Mouse (Mus musculus) gastrocnemius, adult 18-20 months (tissue): ENCODE measurements around the gene Reps2. TPM values are rescaled to one million over a fixed set of nuclear protein-coding genes. Genes with fewer than 3 reads are reported as not detected.

Experiments used
- DNase-seq: peaks from one replicate; pipeline ENCODE4 v3.0.0; 2021; ENCODE audit warnings: low spot score
- total RNA-seq, 2 experiments: library from RNA; stranded (reverse); gene quantifications; 2 replicates each; pipeline ENCODE4 v1.2.3; 2021

The Reps2 gene
- total RNA-seq, 2 experiments from 2014 or later, result 0.96 to 1.5 TPM

GRCm38 (mm10) chrX:162590145-162590790, 53.2 kb downstream of the Reps2 start:
- no peak for DNase-seq

- DNase-seq, result no peak
Measured at GRCm38 (mm10) chrX:162589173-162589805, 54.2 kb downstream of the Reps2 start.

DNA sequence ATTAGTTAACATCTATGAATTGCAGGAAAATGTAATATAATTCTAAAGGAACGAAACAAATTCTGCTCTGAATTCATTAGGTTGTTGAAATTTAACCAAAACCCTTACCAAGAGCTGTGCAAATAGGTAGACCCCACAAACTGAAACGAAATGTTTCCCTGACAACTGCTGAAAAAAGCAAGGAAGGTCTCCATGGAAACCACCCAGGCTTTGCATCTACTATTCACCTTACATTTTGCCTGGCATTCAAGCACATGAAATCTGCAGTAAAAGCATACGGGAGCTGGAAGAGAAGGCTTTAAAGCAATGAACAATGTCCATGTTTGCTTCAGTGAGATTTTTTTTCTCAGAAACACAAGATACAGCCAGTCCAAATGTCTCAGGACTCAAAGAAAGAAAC, 59.1 kb downstream of the Reps2 start:
- DNase-seq, result no peak

DNA sequence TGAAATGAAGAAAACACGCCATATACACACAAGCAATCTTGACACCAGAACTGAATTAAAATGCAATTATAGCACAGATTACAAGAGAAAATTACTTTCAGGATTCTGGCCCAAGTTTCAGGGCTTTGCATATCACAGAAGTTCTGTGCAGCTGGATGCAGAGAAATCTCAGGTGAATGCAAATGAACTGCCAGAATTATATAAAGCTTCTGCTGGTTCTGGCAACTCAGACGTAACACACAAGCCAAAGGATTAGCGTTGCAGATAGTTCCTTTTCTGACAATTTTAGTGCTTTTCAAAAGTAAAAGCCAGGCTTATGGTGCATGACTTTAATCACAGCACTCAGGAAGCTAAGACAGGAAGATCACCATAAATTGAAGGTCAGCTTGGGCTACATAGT, 62.9 kb downstream of the Reps2 start:
- no peak for DNase-seq

- DNase-seq, result no peak
Measured at GRCm38 (mm10) chrX:162568439-162568838, 75.0 kb downstream of the Reps2 start.

GRCm38 (mm10) chrX:162565501-162565900, 77.9 kb downstream of the Reps2 start:
- DNase-seq, result no peak

- peak; percentile 2 for DNase-seq
Measured at GRCm38 (mm10) chrX:162556459-162556841, 87.0 kb downstream of the Reps2 start.

- peak; percentile 42 for DNase-seq
Measured at GRCm38 (mm10) chrX:162555729-162556458, 87.6 kb downstream of the Reps2 start.

DNA sequence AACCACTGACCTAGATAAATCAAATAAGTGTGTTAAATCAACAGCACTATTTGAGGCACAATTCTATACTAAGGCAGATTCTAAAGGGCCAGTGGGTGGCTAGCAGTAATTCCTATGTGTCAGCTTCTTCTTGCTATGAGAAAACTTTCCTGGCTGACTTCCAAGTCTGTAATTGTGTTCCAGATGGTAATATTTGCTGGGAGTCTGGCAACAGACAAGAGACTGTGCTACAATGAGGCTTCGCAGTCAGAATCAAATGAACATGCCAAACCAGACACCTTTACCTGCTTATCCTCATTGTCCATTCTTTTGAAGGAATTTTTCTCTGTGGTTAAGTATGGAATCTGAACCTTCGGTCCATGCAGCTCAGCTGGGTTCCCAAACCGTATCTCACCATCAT, 88.9 kb downstream of the Reps2 start:
- DNase-seq, result peak; percentile 10

- DNase-seq, result no peak
Measured at GRCm38 (mm10) chrX:162552383-162552782, 91.1 kb downstream of the Reps2 start.

GRCm38 (mm10) chrX:162545037-162545436, 98.4 kb downstream of the Reps2 start:
- no peak for DNase-seq

DNA sequence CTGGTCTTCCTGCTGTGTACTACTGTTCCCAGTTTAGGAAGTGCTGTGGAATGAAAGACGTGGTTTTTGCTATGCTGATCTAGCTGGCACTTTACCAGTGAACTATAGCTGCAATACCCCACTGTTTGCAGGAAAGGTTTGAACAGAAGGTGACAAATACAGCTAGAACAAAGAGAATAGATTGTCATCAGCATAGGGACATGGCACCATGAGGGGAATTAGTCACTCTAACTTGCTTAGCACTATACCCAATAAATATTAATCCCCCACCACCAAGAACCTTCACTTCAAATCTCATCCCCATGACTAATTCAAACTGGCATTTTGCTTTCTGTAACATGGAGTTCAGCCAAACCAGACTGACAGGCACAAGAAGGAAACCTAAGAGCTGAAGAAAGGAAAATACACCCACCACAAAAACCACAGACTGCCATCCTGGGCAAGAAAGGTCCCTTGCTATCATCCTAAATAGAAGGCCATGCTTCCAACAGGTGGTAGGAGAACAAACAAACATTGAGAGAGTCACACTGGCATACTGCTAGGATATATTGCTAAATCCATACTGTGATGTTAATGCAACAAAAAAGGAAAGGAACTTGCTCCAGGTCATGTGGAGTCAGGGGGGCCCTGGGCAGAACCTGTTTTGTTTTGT, 100.7 kb downstream of the Reps2 start:
- no peak for DNase-seq

- DNase-seq, result no peak
Measured at GRCm38 (mm10) chrX:162541961-162542360, 101.5 kb downstream of the Reps2 start.

- DNase-seq, result no peak
Measured at GRCm38 (mm10) chrX:162531016-162531415, 112.4 kb downstream of the Reps2 start.

DNA sequence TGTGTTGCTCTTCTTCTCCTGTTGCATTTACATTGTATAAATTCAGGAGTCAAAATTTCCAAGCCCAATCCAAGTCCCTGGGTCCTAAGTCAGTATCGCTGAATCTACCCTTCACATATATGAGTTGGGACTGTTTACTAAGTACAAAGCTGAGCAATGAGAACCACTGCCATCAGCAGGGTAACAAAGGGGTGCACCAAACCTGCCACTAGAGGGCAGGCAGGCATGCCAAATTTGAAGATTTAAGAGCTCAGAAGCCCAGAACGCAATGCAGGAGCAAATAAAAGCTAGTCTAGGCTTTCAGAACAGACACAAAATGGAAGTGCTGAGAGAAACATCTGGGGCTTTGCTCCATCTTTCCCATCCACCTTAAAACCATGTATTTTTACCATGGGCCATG, 116.2 kb downstream of the Reps2 start:
- peak; percentile 13 for DNase-seq

GRCm38 (mm10) chrX:162521831-162522514, 121.5 kb downstream of the Reps2 start:
- DNase-seq, result peak; percentile 22

- DNase-seq, result no peak
Measured at GRCm38 (mm10) chrX:162521197-162521596, 122.3 kb downstream of the Reps2 start.

GRCm38 (mm10) chrX:162520374-162520773, 123.1 kb downstream of the Reps2 start:
- no peak for DNase-seq

DNA sequence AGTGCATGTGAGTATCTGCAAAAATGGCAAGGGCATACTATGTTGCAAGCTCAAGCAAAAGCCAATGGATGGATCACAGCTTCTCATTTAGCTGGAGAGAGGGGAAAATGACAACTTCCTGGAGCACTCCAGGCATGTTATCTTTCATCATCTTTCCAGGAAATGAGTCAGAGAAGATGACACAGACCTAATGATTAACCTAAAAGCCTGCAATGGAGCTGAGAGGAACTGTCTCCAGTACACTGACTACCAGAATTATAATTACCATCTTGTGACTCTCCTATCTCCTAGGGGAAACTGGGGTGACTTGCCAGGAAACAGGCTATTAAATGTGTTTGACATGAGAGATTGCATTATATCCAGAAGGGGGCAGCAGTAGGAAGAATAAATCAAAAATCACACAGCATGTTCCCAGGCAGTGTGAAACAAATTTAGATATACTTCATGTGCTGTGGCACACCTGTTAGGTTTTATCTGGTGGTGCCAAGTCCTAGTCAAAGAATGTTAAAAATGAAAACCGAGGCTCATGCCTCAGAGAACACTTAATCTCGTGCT, 132.9 kb downstream of the Reps2 start:
- DNase-seq, result peak; percentile 2

DNA sequence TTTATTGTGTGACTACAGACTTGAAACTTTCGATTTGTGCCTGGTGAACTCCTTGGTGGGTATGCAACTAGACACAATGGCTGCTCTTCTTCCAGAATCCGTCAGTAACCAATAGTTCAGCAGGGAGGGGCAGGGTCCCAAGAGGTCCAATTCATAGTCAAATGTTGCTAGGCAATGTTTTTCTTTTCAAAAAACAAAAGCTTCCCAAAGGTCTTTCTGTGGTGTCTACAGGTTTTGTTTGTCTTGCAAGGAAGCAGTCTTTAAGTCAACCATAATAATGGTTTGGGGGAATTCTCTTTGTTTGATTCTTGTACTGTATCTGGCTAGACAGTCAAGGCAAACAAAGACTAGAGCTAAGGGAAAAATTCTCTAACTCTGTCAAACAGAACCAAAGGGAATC, 138.3 kb downstream of the Reps2 start:
- no peak for DNase-seq

DNA sequence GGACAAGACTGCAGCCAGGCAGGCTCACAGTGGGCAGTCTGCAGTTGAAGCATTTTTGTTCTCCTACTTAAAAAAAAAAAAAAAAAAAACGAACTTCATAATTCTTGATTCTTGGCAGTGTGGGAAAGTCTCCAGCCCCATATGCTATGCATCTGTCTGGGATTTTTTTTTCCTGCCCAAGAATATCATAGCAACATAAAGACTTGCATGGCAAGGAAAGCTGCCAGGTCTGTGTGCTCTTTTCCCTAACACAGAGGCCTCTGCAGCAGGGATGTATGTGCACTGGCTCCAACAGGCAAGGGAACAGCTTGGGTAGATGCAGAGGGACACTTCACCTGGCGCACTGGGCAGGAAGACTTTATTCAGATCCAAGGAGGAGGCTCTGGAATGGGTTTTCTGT, 140.0 kb downstream of the Reps2 start:
- no peak for DNase-seq
